Mouse (Mus musculus): ENCODE data around the gene Camk2g. TPM values are rescaled to one million over a fixed set of nuclear protein-coding genes. Genes with fewer than 3 reads are reported as not detected.

Camk2g gene
- polyA plus RNA-seq, 1 experiment from 2014 or later, result 56.3 TPM

GRCm38 (mm10) chr14:20783526-20783925, 10.4 kb downstream of the Camk2g start:
- Histone ChIP-seq H3K27me3 (no peaks in the 10 kb centered on the region), H3K27ac (replicated peaks) (no peak overlapping the region), H3K4me1 (peaks cover 23% of the 10 kb centered on the region), H3K9me3 (replicated peaks) (no peaks in the 10 kb centered on the region), H3K4me2 (replicated peaks) (no peak overlapping the region), H3K4me3 (replicated peaks) (no peak overlapping the region), H3K36me3 (peaks cover 71% of the 10 kb centered on the region), H3K9ac (no peak overlapping the region)
- no peak for ATAC-seq (ENCODE audit: insufficient number of reproducible peaks, low FRiP score, low TSS enrichment, low read depth)
- WGBS, result 94% methylated on average over 6 of the region's 6 CpGs

GRCm38 (mm10) chr14:20782860-20783259, 11.0 kb downstream of the Camk2g start:
- no peaks in the 10 kb centered on the region for H3K27me3 ChIP-seq
- peaks cover 72% of the 10 kb centered on the region for H3K36me3 ChIP-seq
- no peak for ATAC-seq (ENCODE audit: insufficient number of reproducible peaks, low FRiP score, low TSS enrichment, low read depth)
- H3K4me2 ChIP-seq (replicated peaks), result no peak overlapping the region
- 91% methylated on average over 7 of the region's 7 CpGs for WGBS
- no peak overlapping the region for H3K27ac ChIP-seq (replicated peaks)
- no peak overlapping the region for H3K4me3 ChIP-seq (replicated peaks)
- no peak overlapping the region for H3K9ac ChIP-seq
- H3K4me1 ChIP-seq, result peaks cover 23% of the 10 kb centered on the region
- H3K9me3 ChIP-seq (replicated peaks), result no peaks in the 10 kb centered on the region

- no peak for ATAC-seq (ENCODE audit: insufficient number of reproducible peaks, low FRiP score, low TSS enrichment, low read depth)
- Histone ChIP-seq H3K9ac (no peak overlapping the region), H3K36me3 (peaks cover 61% of the 10 kb centered on the region), H3K9me3 (replicated peaks) (no peaks in the 10 kb centered on the region), H3K27me3 (no peaks in the 10 kb centered on the region), H3K4me1 (peaks cover 10% of the 10 kb centered on the region), H3K4me3 (replicated peaks) (no peak overlapping the region), H3K4me2 (replicated peaks) (no peak overlapping the region), H3K27ac (replicated peaks) (no peak overlapping the region)
- 89% methylated on average over 8 of the region's 8 CpGs for WGBS
These were observed 13.7 kb downstream of the Camk2g start for GRCm38 (mm10) chr14:20780217-20780616.

- H3K9me3 ChIP-seq (replicated peaks), result no peaks in the 10 kb centered on the region
- WGBS, result 88% methylated on average over 8 of the region's 8 CpGs
These were observed 15.4 kb downstream of the Camk2g start for GRCm38 (mm10) chr14:20778496-20778895.

GRCm38 (mm10) chr14:20775661-20776060, 18.2 kb downstream of the Camk2g start:
- H3K4me1 ChIP-seq, result peaks cover 26% of the 10 kb centered on the region; the same call in 1 of the 2 replicates
- H3K9ac ChIP-seq, result no peak overlapping the region
- ATAC-seq (ENCODE audit: insufficient number of reproducible peaks, low FRiP score, low TSS enrichment, low read depth), result no peak
- 39% methylated on average over 6 of the region's 6 CpGs for WGBS
- H3K27ac ChIP-seq (replicated peaks), result no peak overlapping the region
- peaks cover 25% of the 10 kb centered on the region for H3K36me3 ChIP-seq
- H3K9me3 ChIP-seq (replicated peaks), result no peaks in the 10 kb centered on the region
- no peaks in the 10 kb centered on the region for H3K27me3 ChIP-seq
- H3K4me2 ChIP-seq (replicated peaks), result no peak overlapping the region
- no peak overlapping the region for H3K4me3 ChIP-seq (replicated peaks)

More at GRCm38 (mm10) chr14:20778496-20778895, 15.4 kb downstream of the Camk2g start:
- H3K4me3 ChIP-seq (replicated peaks), result no peak overlapping the region
- H3K36me3 ChIP-seq, result peaks cover 46% of the 10 kb centered on the region
- ATAC-seq (ENCODE audit: insufficient number of reproducible peaks, low FRiP score, low TSS enrichment, low read depth), result no peak
- H3K27me3 ChIP-seq, result no peaks in the 10 kb centered on the region
- H3K4me1 ChIP-seq, result peaks cover 17% of the 10 kb centered on the region; the same call in 1 of the 2 replicates
- no peak overlapping the region for H3K27ac ChIP-seq (replicated peaks)
- no peak overlapping the region for H3K4me2 ChIP-seq (replicated peaks)
- H3K9ac ChIP-seq, result no peak overlapping the region

- ATAC-seq (ENCODE audit: insufficient number of reproducible peaks, low FRiP score, low TSS enrichment, low read depth), result no peak
- WGBS, result 53% methylated on average over 3 of the region's 3 CpGs
- H3K9ac ChIP-seq, result no peak overlapping the region
These were observed 20.5 kb downstream of the Camk2g start for GRCm38 (mm10) chr14:20773410-20773809.

GRCm38 (mm10) chr14:20772808-20773207, 21.1 kb downstream of the Camk2g start:
- H3K9ac ChIP-seq, result no peak overlapping the region
- no peak overlapping the region for H3K4me2 ChIP-seq (replicated peaks)
- ATAC-seq (ENCODE audit: insufficient number of reproducible peaks, low FRiP score, low TSS enrichment, low read depth), result no peak
- no peaks in the 10 kb centered on the region for H3K27me3 ChIP-seq
- peaks cover 37% of the 10 kb centered on the region for H3K4me1 ChIP-seq
- WGBS, result 74% methylated on average over 6 of the region's 6 CpGs
- H3K9me3 ChIP-seq (replicated peaks), result no peaks in the 10 kb centered on the region
- no peak overlapping the region; the same call in 1 of the 2 replicates for H3K27ac ChIP-seq (replicated peaks)
- peaks cover 29% of the 10 kb centered on the region for H3K36me3 ChIP-seq
- H3K4me3 ChIP-seq (replicated peaks), result no peak overlapping the region

More at GRCm38 (mm10) chr14:20773410-20773809, 20.5 kb downstream of the Camk2g start:
- peaks cover 33% of the 10 kb centered on the region for H3K4me1 ChIP-seq
- no peaks in the 10 kb centered on the region for H3K9me3 ChIP-seq (replicated peaks)
- no peak overlapping the region for H3K4me3 ChIP-seq (replicated peaks)
- no peaks in the 10 kb centered on the region for H3K27me3 ChIP-seq
- H3K36me3 ChIP-seq, result peaks cover 32% of the 10 kb centered on the region
- H3K27ac ChIP-seq (replicated peaks), result no peak overlapping the region; the same call in 1 of the 2 replicates
- H3K4me2 ChIP-seq (replicated peaks), result no peak overlapping the region

- Histone ChIP-seq H3K4me2 (replicated peaks) (no peak overlapping the region), H3K36me3 (peaks cover 23% of the 10 kb centered on the region), H3K27me3 (no peaks in the 10 kb centered on the region), H3K4me3 (replicated peaks) (no peak overlapping the region), H3K4me1 (peaks cover 37% of the 10 kb centered on the region), H3K9me3 (replicated peaks) (no peaks in the 10 kb centered on the region), H3K9ac (no peak overlapping the region), H3K27ac (replicated peaks) (no peak overlapping the region)
- no peak for ATAC-seq (ENCODE audit: insufficient number of reproducible peaks, low FRiP score, low TSS enrichment, low read depth)
- 79% methylated on average over 3 of the region's 3 CpGs for WGBS
These were observed 21.9 kb downstream of the Camk2g start for GRCm38 (mm10) chr14:20771941-20772340.

GRCm38 (mm10) chr14:20768581-20768980, 25.3 kb downstream of the Camk2g start:
- ATAC-seq (ENCODE audit: insufficient number of reproducible peaks, low FRiP score, low TSS enrichment, low read depth), result peak; percentile 55; the same call in 1 of the 2 replicates
- Histone ChIP-seq H3K4me3 (replicated peaks) (no peak overlapping the region), H3K4me2 (replicated peaks) (no peak overlapping the region), H3K36me3 (peaks cover 41% of the 10 kb centered on the region), H3K27ac (replicated peaks) (peak overlapping the region; percentile 58), H3K9me3 (replicated peaks) (no peaks in the 10 kb centered on the region), H3K9ac (no peak overlapping the region), H3K4me1 (peaks cover 26% of the 10 kb centered on the region), H3K27me3 (no peaks in the 10 kb centered on the region)
- 38% methylated on average over 5 of the region's 5 CpGs for WGBS

- H3K4me3 ChIP-seq (replicated peaks), result no peak overlapping the region
- no peak for ATAC-seq (ENCODE audit: insufficient number of reproducible peaks, low FRiP score, low TSS enrichment, low read depth)
- H3K9ac ChIP-seq, result no peak overlapping the region
- no peak overlapping the region for H3K4me2 ChIP-seq (replicated peaks)
- H3K4me1 ChIP-seq, result peaks cover 21% of the 10 kb centered on the region
- H3K27ac ChIP-seq (replicated peaks), result peak overlapping the region; percentile 58; the same call in 1 of the 2 replicates
- peaks cover 47% of the 10 kb centered on the region for H3K36me3 ChIP-seq
- WGBS, result 81% methylated on average over 7 of the region's 7 CpGs
- no peaks in the 10 kb centered on the region for H3K27me3 ChIP-seq
- no peaks in the 10 kb centered on the region for H3K9me3 ChIP-seq (replicated peaks)
These were observed 26.0 kb downstream of the Camk2g start for GRCm38 (mm10) chr14:20767936-20768335.

GRCm38 (mm10) chr14:20765642-20766258, 28.1 kb downstream of the Camk2g start:
- H3K4me2 ChIP-seq (replicated peaks), result no peak overlapping the region
- H3K27ac ChIP-seq (replicated peaks), result 0 out of 2 replicates have a peak overlapping the region, but pooled peaks have one; percentile 8
- no peak overlapping the region for H3K9ac ChIP-seq
- H3K27me3 ChIP-seq, result no peaks in the 10 kb centered on the region
- 21% methylated on average over 12 of the region's 12 CpGs for WGBS
- no peaks in the 10 kb centered on the region for H3K9me3 ChIP-seq (replicated peaks)
- H3K4me3 ChIP-seq (replicated peaks), result no peak overlapping the region
- peak; percentile 66 for ATAC-seq (ENCODE audit: insufficient number of reproducible peaks, low FRiP score, low TSS enrichment, low read depth)
- H3K4me1 ChIP-seq, result peaks cover 16% of the 10 kb centered on the region
- H3K36me3 ChIP-seq, result peaks cover 64% of the 10 kb centered on the region

- H3K36me3 ChIP-seq, result peaks cover 64% of the 10 kb centered on the region
- ATAC-seq (ENCODE audit: insufficient number of reproducible peaks, low FRiP score, low TSS enrichment, low read depth), result no peak
These were observed 28.9 kb downstream of the Camk2g start for GRCm38 (mm10) chr14:20764942-20765341.

More at GRCm38 (mm10) chr14:20764942-20765341, 28.9 kb downstream of the Camk2g start:
- Histone ChIP-seq H3K9me3 (replicated peaks) (no peaks in the 10 kb centered on the region), H3K4me1 (peaks cover 16% of the 10 kb centered on the region), H3K27ac (replicated peaks) (0 out of 2 replicates have a peak overlapping the region, but pooled peaks have one; percentile 8), H3K9ac (no peak overlapping the region), H3K27me3 (no peaks in the 10 kb centered on the region), H3K4me3 (replicated peaks) (no peak overlapping the region), H3K4me2 (replicated peaks) (no peak overlapping the region)
- whole genome bisulfite sequencing, result 86% methylated on average over 5 of the region's 5 CpGs
